Mouse (Mus musculus) splenic B cell, adult 2 months (primary cell): ENCODE data around the gene Atp1a1.

Experiments used
- DNase-seq: peaks from one replicate; pipeline ENCODE4 v3.0.0-alpha.2; 2011; ENCODE audit warnings: low read depth, low spot score
- H3K27me3 ChIP-seq: 2 replicates; pipeline ENCODE4 v1.6.1; 2012; ENCODE audit warnings: mild to moderate bottlenecking, low read length, moderate library complexity, mixed read lengths; ENCODE audit not compliant: control insufficient read depth, poor library complexity, insufficient read depth, severe bottlenecking
- H3K36me3 ChIP-seq: 2 replicates; pipeline ENCODE4 v1.6.1; 2012; ENCODE audit warnings: mild to moderate bottlenecking, low read length, moderate library complexity, mixed read lengths; ENCODE audit not compliant: control insufficient read depth, poor library complexity, insufficient read depth, severe bottlenecking

Atp1a1 gene

GRCm38 (mm10) chr3:101590380-101590779 lies 14.1 kb downstream of the Atp1a1 start:
- Histone ChIP-seq H3K36me3 (peaks cover 20% of the 10 kb centered on the region), H3K27me3 (no peaks in the 10 kb centered on the region)
- DNase-seq, result no peak

- H3K27me3 ChIP-seq, result no peaks in the 10 kb centered on the region
- no peak for DNase-seq
- H3K36me3 ChIP-seq, result peaks cover 18% of the 10 kb centered on the region
These were observed 16.2 kb downstream of the Atp1a1 start for GRCm38 (mm10) chr3:101588299-101588698.

GRCm38 (mm10) chr3:101586794-101587193 lies 17.7 kb downstream of the Atp1a1 start:
- Histone ChIP-seq H3K36me3 (peaks cover 18% of the 10 kb centered on the region), H3K27me3 (no peaks in the 10 kb centered on the region)
- no peak for DNase-seq

DNA sequence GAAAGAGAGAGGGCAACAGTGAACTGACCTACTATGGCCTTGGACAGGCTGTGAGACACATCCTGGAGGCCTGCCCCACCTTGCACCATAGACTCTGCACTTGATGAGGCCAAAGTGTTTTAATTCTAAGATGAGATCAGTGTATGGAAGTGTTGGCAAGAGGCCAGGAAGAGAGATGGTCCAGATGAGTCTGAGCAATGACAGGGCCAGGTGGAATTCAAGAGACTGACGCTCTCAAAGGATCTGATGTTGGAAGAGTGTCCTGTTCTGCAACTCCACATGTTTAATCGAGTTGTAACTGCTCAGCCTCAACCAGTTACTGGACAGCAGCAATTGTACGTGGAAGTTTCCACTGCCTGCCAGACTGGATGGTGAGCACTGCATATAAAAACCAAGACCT lies 26.4 kb downstream of the Atp1a1 start:
- Histone ChIP-seq H3K36me3 (peaks cover 15% of the 10 kb centered on the region), H3K27me3 (no peaks in the 10 kb centered on the region)
- DNase-seq, result no peak

DNA sequence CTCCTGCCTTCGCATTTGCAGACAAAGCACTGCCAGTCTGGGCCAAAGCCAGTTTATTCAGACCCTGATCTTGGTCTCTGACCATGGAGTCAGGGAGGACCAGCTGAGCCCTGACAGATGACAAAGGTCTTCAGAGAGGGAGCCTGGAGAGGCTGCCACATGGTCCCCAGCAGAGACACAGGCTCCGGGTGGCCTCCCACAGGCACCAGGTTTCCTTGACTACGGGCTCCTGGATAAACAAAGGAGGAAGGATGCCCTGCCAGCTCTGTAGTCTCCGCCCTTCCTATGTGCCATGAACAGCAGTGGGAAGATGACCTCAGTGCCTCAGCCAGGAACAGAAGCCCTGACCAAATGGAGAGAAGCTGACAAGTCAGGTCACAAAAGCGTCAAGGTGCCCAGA lies 27.1 kb downstream of the Atp1a1 start:
- DNase-seq, result no peak
- H3K27me3 ChIP-seq, result no peaks in the 10 kb centered on the region
- peaks cover 15% of the 10 kb centered on the region for H3K36me3 ChIP-seq

- H3K27me3 ChIP-seq, result no peaks in the 10 kb centered on the region
- no peak for DNase-seq
- peaks cover 11% of the 10 kb centered on the region for H3K36me3 ChIP-seq
These were observed 28.9 kb downstream of the Atp1a1 start for GRCm38 (mm10) chr3:101575527-101576085.

DNA sequence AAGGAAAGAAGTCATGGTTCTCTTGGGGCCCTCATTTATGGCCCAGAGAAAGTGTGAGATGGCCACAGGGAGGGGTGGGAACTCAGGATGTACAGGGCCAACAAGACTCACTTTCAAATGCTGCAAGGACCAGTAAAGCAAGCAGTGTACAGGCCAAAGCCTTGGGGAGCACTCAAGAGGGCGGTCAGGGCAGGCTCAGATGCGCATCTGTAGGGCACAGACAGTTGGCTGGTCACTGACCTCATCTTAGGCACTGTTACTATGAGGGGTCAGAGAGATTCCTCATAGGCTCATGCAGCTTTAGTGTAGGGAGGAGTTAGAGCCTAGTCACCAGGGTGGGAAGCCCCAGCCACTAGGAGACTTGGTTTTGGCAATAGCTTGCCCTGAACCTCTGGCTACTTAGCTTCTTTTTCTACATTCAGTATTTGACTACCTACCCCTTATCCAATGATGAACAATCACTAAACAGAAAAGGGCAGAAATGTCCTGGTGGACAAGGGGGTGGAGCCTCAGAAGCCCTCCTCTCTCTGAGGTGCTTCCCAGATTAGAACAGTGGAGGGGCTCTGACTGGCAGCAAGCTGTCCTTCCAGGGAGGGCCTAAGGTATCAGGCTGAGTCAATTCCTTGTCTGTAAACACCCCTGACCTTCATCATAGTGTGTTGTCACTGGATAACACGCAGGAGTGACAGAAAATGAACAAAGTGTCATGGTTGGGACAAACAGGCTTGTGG lies 29.9 kb downstream of the Atp1a1 start:
- H3K36me3 ChIP-seq, result peaks cover 9% of the 10 kb centered on the region
- DNase-seq, result no peak
- no peaks in the 10 kb centered on the region for H3K27me3 ChIP-seq

DNA sequence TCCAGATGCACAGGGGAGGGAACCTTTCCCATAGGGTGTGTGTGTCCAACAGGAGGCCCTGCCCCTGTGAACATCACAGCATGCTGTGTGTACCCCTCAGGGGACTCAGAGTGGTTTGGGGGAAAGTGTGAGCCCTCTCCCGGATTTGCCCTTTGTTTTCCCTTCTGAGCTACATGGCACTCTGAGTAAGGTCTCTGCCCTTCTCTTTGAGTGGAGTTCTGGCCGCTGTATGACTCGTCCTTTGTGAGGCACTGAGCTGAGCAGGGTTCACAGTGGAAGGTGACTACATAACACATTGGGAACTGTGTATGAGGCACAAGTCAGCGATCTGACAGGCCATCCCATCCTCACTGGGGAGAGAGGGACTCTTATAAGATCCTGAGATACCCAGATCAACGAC lies 31.5 kb downstream of the Atp1a1 start:
- no peaks in the 10 kb centered on the region for H3K27me3 ChIP-seq
- no peak for DNase-seq
- H3K36me3 ChIP-seq, result peaks cover 5% of the 10 kb centered on the region

- no peaks in the 10 kb centered on the region for H3K27me3 ChIP-seq
- DNase-seq, result no peak
- H3K36me3 ChIP-seq, result no peaks in the 10 kb centered on the region; the same call in 1 of the 2 replicates
These were observed 32.3 kb downstream of the Atp1a1 start for GRCm38 (mm10) chr3:101572174-101572626.

DNA sequence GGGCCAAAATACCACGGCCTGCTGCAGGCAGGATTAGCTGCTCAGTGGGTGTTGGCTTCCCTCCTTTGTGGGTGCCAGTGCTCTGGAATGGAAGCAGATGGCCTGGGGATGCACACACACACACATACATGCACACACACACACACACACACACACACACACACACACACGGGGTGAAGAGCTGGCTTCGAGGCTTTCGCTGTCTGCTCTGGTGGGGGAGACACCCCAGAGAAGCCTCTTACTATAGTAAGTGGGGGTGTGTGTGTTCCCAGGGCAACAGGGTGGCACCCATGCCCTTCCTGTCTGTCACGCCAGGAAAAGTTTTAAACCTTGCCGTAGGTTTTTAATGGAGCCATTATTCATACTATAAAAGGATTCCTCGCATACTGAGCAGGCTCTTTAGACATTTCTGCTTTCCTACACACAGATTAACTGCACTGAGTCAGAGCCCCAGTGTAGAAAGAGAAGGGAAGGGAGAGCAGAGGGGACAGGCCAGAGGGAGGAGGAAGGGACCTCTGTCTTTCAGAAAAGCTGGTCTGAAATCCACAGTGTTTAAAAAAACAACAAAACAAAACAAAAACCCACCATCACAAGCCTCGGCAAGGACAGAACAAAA lies 32.9 kb downstream of the Atp1a1 start:
- no peaks in the 10 kb centered on the region for H3K36me3 ChIP-seq
- H3K27me3 ChIP-seq, result no peaks in the 10 kb centered on the region
- DNase-seq, result no peak

DNA sequence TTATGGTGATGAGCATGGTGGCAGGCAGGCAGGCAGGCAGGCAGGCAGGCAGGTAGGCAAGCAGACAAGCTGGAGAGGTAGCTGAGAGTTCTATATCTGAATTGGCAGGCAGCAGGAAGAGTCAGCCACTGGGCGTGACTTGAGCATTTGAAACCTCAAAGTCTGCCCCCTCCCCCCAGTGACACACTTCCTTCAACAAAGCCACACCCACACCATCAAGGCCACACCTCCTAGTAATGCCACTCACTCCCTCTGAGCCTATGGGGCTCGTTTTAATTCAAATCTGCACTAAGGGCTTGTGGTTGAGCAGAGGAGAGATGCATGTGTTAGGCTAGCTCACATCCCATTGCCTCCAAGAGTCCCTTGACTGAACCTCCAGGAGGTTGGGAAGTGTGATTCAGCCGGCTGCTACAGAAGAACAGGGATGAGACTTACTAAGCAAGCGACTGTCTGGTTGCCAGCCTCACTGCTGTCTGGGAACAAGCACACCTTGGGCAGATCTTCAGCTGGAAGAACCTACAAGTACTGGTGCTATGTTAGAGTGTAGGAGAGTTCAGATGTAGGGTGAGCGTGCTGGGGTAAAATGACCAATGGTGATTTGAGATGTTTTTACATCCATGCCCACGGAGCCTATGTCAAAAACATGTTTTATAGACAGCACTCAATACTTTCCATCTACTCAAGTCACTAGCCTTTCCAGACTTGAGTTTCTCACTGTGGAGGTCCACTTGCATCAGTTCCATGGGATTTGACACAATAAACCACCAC lies 33.6 kb downstream of the Atp1a1 start:
- DNase-seq, result peak; percentile 8
- Histone ChIP-seq H3K36me3 (no peaks in the 10 kb centered on the region), H3K27me3 (no peaks in the 10 kb centered on the region)

DNA sequence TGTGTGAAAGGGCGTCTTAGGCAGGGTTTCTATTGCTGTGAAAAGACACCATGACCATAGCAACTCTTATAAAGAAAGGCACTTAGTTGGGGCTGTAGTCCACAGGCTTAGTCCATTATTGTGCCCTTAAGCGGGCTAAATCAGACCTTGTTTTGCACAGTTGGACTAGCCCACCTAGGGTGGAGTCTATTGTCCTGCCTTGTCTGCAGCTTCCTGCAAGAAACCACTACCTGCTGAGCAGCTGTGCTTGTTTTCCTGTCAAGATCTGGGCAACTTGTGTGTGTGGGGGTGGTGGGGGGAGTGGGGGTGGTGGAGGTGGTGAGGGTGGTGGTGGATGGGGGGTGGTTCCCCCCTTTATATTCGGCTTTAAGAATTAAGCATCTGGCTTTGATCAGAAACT lies 34.2 kb downstream of the Atp1a1 start:
- H3K36me3 ChIP-seq, result no peaks in the 10 kb centered on the region
- no peak for DNase-seq
- no peaks in the 10 kb centered on the region for H3K27me3 ChIP-seq

DNA sequence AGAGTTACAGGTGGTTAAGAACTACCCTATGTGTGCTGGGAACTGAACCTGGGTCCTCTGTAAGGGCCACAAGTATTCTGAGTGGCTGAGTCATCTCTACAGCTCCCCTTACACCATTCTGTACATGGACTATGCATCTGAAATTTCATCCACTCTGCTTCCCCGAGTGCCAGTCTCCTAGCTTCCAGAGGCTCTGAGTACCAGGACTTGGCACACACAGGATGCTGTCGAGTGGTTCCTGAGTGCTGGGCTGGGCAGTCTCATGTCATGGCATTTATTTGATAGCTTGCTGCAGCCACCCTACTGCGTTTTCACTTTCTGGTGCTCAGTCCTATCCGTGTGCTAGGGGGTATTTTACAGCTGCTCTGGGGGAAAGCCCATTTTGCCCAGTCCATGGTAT lies 35.9 kb downstream of the Atp1a1 start:
- Histone ChIP-seq H3K27me3 (no peaks in the 10 kb centered on the region; the same call in 1 of the 2 replicates), H3K36me3 (no peaks in the 10 kb centered on the region)
- DNase-seq, result no peak

- no peaks in the 10 kb centered on the region for H3K36me3 ChIP-seq
These were observed 40.5 kb downstream of the Atp1a1 start for GRCm38 (mm10) chr3:101564011-101564410.

More at GRCm38 (mm10) chr3:101564011-101564410, 40.5 kb downstream of the Atp1a1 start:
- DNase-seq, result no peak
- H3K27me3 ChIP-seq, result no peaks in the 10 kb centered on the region; the same call in 1 of the 2 replicates
